Mouse (Mus musculus) lung, embryonic 15.5 days (tissue): ENCODE data around the gene Rcn1. TPM values are rescaled to one million over a fixed set of nuclear protein-coding genes. Genes with fewer than 3 reads are reported as not detected.
A peak's percentile ranks its signal among the peaks of the same experiment; 100 is the strongest.

ENCODE experiments used
- ATAC-seq: fragments of 200-750 bp; cut with Nextera tagmentation; 2 replicates; pipeline ENCODE4 v1.8.0; 2017; ENCODE audit warnings: moderate number of reproducible peaks, borderline replicate concordance; ENCODE audit not compliant: low FRiP score, low TSS enrichment; ENCODE audit errors: extremely low read depth
- H3K27ac ChIP-seq: fragments of 300-500 bp; sonication (generic); 2 replicates; pipeline ENCODE4 v1.5.1; 2015; ENCODE audit warnings: moderate library complexity, mild to moderate bottlenecking, inconsistent platforms
- H3K27me3 ChIP-seq: fragments of 300-500 bp; sonication (generic); 2 replicates; pipeline ENCODE4 v1.6.1; 2015; ENCODE audit warnings: inconsistent platforms
- H3K36me3 ChIP-seq: fragments of 300-500 bp; sonication (generic); 2 replicates; pipeline ENCODE4 v1.6.1; 2015; ENCODE audit warnings: inconsistent platforms
- H3K4me1 ChIP-seq: fragments of 300-500 bp; sonication (generic); 2 replicates; pipeline ENCODE4 v1.6.1; 2015; ENCODE audit warnings: inconsistent platforms
- H3K4me2 ChIP-seq: fragments of 300-500 bp; sonication (generic); 2 replicates; pipeline ENCODE4 v1.6.1; 2015; ENCODE audit warnings: inconsistent platforms, mild to moderate bottlenecking, moderate library complexity
- H3K4me3 ChIP-seq: fragments of 300-500 bp; sonication (generic); 2 replicates; pipeline ENCODE4 v1.5.1; 2015; ENCODE audit warnings: mild to moderate bottlenecking, inconsistent platforms
- H3K9ac ChIP-seq: fragments of 300-500 bp; sonication (generic); 2 replicates; pipeline ENCODE4 v1.6.1; 2015; ENCODE audit warnings: inconsistent platforms
- H3K9me3 ChIP-seq: fragments of 300-500 bp; sonication (generic); 2 replicates; pipeline ENCODE4 v1.6.1; 2016; ENCODE audit warnings: inconsistent platforms
- WGBS: fragments of 180-500 bp; shearing (Covaris S2); methylation state at CpG from one replicate; pipeline ENCODE4 v1.1.7; 2015; 5-methylcytosine and 5-hydroxymethylcytosine counted together
- polyA plus RNA-seq: library from polyadenylated mRNA; unstranded; fragments of >200 nt; fragmentation: Nextera tagmentation; extraction: Ambion mirVana; gene quantifications from 2 replicates; pipeline ENCODE4 v1.2.1, GENCODE M21; 2015

The Rcn1 gene
- polyA plus RNA-seq, 1 experiment from 2014 or later: 156 TPM

DNA sequence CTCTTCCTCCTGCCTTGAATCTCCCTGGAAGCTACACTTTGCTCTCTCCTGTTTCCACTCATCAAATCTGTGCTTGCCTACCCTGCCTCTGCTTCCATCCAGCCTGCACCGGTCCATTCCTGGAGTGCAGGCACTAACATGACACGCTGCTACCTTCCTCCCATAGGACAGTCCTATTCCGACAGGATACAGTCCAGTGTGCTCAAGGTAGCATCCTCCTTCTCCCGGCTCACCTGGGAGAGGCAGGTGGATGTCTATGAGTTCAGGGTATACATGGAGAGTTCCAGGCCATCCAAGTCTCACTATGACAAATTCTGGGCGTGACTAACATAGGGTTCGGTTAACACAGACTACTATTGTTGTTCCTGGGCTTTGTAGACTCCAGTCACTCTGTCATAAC lies 27.0 kb downstream of the Rcn1 start:
- H3K27ac ChIP-seq: no peak overlapping the region
- no peaks in the 10 kb centered on the region for H3K4me1 ChIP-seq
- H3K27me3 ChIP-seq: peaks cover 27% of the 10 kb centered on the region
- no peak overlapping the region for H3K9ac ChIP-seq
- no peaks in the 10 kb centered on the region for H3K36me3 ChIP-seq
- no peaks in the 10 kb centered on the region for H3K9me3 ChIP-seq
- no peak for ATAC-seq
- H3K4me2 ChIP-seq: no peak overlapping the region
- no peak overlapping the region for H3K4me3 ChIP-seq
- WGBS: 92% methylated on average over 6 of the region's 6 CpGs

- H3K4me2 ChIP-seq: no peak overlapping the region
Measured at GRCm38 (mm10) chr2:105370698-105371097, 28.4 kb downstream of the Rcn1 start.

GRCm38 (mm10) chr2:105370240-105370639 lies 28.9 kb downstream of the Rcn1 start:
- H3K4me3 ChIP-seq: no peak overlapping the region
- H3K9me3 ChIP-seq: no peaks in the 10 kb centered on the region
- H3K27me3 ChIP-seq: peaks cover 27% of the 10 kb centered on the region
- H3K36me3 ChIP-seq: no peaks in the 10 kb centered on the region
- 18% methylated on average over 10 of the region's 10 CpGs for WGBS
- no peaks in the 10 kb centered on the region for H3K4me1 ChIP-seq
- no peak overlapping the region for H3K27ac ChIP-seq
- no peak for ATAC-seq
- no peak overlapping the region for H3K9ac ChIP-seq
- no peak overlapping the region for H3K4me2 ChIP-seq

More at GRCm38 (mm10) chr2:105370698-105371097, 28.4 kb downstream of the Rcn1 start:
- ATAC-seq: no peak
- H3K27ac ChIP-seq: no peak overlapping the region
- H3K9ac ChIP-seq: no peak overlapping the region
- no peaks in the 10 kb centered on the region for H3K36me3 ChIP-seq
- no peak overlapping the region for H3K4me3 ChIP-seq
- H3K4me1 ChIP-seq: no peaks in the 10 kb centered on the region
- WGBS: 31% methylated on average over 14 of the region's 14 CpGs
- no peaks in the 10 kb centered on the region for H3K9me3 ChIP-seq
- peaks cover 27% of the 10 kb centered on the region for H3K27me3 ChIP-seq

- WGBS: 37% methylated on average over 4 of the region's 4 CpGs
- Histone ChIP-seq H3K27ac (no peak overlapping the region), H3K4me1 (no peaks in the 10 kb centered on the region)
Measured at GRCm38 (mm10) chr2:105367623-105368022, 31.5 kb downstream of the Rcn1 start.

DNA sequence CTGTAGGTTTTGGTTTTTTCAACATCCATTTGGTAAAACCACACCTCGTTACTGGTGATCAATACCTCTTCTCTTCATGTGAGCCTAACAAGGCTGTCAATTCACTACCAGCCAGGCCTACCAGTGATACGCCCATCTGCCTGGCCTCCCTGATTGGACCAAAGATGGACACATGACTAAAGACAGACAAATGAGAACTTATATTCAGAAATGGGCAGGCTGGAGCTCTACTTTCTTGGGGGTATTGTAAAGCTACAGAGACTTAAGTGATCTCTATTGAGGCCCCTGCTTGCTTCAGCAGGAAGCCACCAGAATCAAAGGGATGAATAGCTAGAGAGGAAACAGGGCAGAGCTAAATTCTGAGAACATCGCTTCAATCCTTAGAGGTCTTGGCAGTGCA lies 41.1 kb downstream of the Rcn1 start:
- no peaks in the 10 kb centered on the region for H3K4me1 ChIP-seq
- no peaks in the 10 kb centered on the region for H3K27me3 ChIP-seq
- WGBS: 88% methylated on average over 3 of the region's 3 CpGs
- H3K4me2 ChIP-seq: no peak overlapping the region
- H3K9ac ChIP-seq: no peak overlapping the region
- H3K27ac ChIP-seq: no peak overlapping the region
- ATAC-seq: no peak
- H3K9me3 ChIP-seq: no peaks in the 10 kb centered on the region
- no peaks in the 10 kb centered on the region for H3K36me3 ChIP-seq
- H3K4me3 ChIP-seq: no peak overlapping the region

More at GRCm38 (mm10) chr2:105367623-105368022, 31.5 kb downstream of the Rcn1 start:
- Histone ChIP-seq H3K9me3 (no peaks in the 10 kb centered on the region), H3K36me3 (no peaks in the 10 kb centered on the region), H3K4me2 (no peak overlapping the region), H3K9ac (no peak overlapping the region), H3K4me3 (no peak overlapping the region), H3K27me3 (peaks cover 27% of the 10 kb centered on the region)
- no peak for ATAC-seq

- no peak overlapping the region for H3K4me2 ChIP-seq
- no peaks in the 10 kb centered on the region for H3K36me3 ChIP-seq
- H3K27ac ChIP-seq: no peak overlapping the region
- H3K4me3 ChIP-seq: no peak overlapping the region
- H3K4me1 ChIP-seq: no peaks in the 10 kb centered on the region
- H3K9me3 ChIP-seq: no peaks in the 10 kb centered on the region
- WGBS: 48% methylated on average over 5 of the region's 5 CpGs
- H3K9ac ChIP-seq: no peak overlapping the region
- H3K27me3 ChIP-seq: no peaks in the 10 kb centered on the region
- ATAC-seq: peak; percentile 46; the same call in 1 of the 2 replicates
Measured at GRCm38 (mm10) chr2:105356791-105357190, 42.3 kb downstream of the Rcn1 start.

- 78% methylated on average over 6 of the region's 6 CpGs for WGBS
- H3K4me1 ChIP-seq: no peaks in the 10 kb centered on the region
Measured at GRCm38 (mm10) chr2:105348886-105349285, 50.2 kb downstream of the Rcn1 start.

GRCm38 (mm10) chr2:105339993-105340392 lies 59.1 kb downstream of the Rcn1 start:
- Histone ChIP-seq H3K9me3 (no peaks in the 10 kb centered on the region), H3K4me2 (no peak overlapping the region), H3K4me3 (no peak overlapping the region), H3K27me3 (no peaks in the 10 kb centered on the region), H3K4me1 (no peaks in the 10 kb centered on the region), H3K36me3 (no peaks in the 10 kb centered on the region), H3K27ac (no peak overlapping the region), H3K9ac (no peak overlapping the region)
- ATAC-seq: no peak
- 69% methylated on average over 3 of the region's 3 CpGs for WGBS

More at GRCm38 (mm10) chr2:105348886-105349285, 50.2 kb downstream of the Rcn1 start:
- no peak overlapping the region for H3K4me3 ChIP-seq
- H3K9ac ChIP-seq: no peak overlapping the region
- no peaks in the 10 kb centered on the region for H3K9me3 ChIP-seq
- no peak overlapping the region for H3K27ac ChIP-seq
- H3K36me3 ChIP-seq: no peaks in the 10 kb centered on the region
- H3K27me3 ChIP-seq: no peaks in the 10 kb centered on the region
- no peak for ATAC-seq
- no peak overlapping the region for H3K4me2 ChIP-seq

- H3K4me2 ChIP-seq: no peak overlapping the region
- no peaks in the 10 kb centered on the region for H3K9me3 ChIP-seq
- H3K27ac ChIP-seq: no peak overlapping the region
- no peaks in the 10 kb centered on the region for H3K4me1 ChIP-seq
- 34% methylated on average over 8 of the region's 8 CpGs for WGBS
- H3K27me3 ChIP-seq: no peaks in the 10 kb centered on the region
- H3K36me3 ChIP-seq: no peaks in the 10 kb centered on the region
- ATAC-seq: no peak
- no peak overlapping the region for H3K9ac ChIP-seq
- no peak overlapping the region for H3K4me3 ChIP-seq
Measured at GRCm38 (mm10) chr2:105337171-105337875, 61.8 kb downstream of the Rcn1 start.

DNA sequence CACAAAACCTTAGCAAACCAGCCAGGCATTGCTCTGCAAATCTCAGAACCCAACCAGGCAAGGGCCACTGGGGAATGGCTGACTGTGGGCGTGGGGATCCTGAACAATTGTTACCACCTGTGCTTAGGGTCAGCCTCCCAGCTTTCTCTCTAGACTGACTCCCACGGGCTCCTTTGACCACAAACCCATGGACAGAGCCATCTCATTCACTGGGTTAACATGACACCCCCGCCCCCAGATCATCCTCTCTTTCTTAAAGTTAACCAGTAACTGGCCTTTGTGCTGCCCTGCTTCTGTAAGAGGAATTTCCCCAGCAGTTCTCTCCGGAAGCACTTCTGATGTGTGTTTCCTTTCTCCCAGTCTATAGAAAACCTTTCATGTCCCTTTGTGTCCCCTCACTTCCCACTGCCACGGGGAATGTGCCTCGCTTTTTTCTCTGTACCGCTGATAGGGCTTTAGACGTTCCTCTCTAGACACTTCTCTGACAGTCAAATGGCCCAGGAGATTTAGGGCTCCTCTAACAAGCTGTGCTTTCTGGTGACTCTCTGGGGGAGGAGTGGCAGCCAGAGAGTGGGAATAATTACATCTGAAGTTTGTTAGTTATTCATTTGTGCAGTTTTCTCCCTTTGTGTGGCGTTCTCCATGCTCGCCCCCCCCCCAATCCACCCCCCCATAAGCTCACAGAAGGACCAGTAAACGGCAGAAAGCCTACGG lies 62.6 kb downstream of the Rcn1 start:
- ATAC-seq: no peak
- H3K4me2 ChIP-seq: no peak overlapping the region

More for the DNA sequence above, 62.6 kb downstream of the Rcn1 start:
- WGBS: 19% methylated on average over 12 of the region's 12 CpGs
- Histone ChIP-seq H3K9me3 (no peaks in the 10 kb centered on the region), H3K4me3 (no peak overlapping the region), H3K27ac (no peak overlapping the region), H3K9ac (no peak overlapping the region), H3K36me3 (no peaks in the 10 kb centered on the region), H3K4me1 (no peaks in the 10 kb centered on the region), H3K27me3 (no peaks in the 10 kb centered on the region)
